Mouse (Mus musculus) MEL (cell line): Measurements from ENCODE around the gene Lcn2.

Experiments used
- CTCF ChIP-seq, 3 experiments: IDR thresholded peaks in 2 of 3; conservative IDR thresholded peaks in 1 of 3; 2 replicates each; pipeline ENCODE4 v1.5.1; 2011 to 2012; ENCODE audit warnings: low read length in 3 of 3, low read depth in 2 of 3, mild to moderate bottlenecking in 2 of 3, improper control_type of control experiment in 1 of 3, inconsistent platforms in 1 of 3, mixed read lengths in 1 of 3, moderate library complexity in 1 of 3; ENCODE audit not compliant: control insufficient read depth in 1 of 3, insufficient read depth in 1 of 3, poor library complexity in 1 of 3, severe bottlenecking in 1 of 3
- EP300 ChIP-seq, 2 experiments: IDR thresholded peaks; 2 replicates each; pipeline ENCODE4 v1.6.1; 2011; ENCODE audit warnings: improper control_type of control experiment in 2 of 2, low read length in 2 of 2, low read depth in 1 of 2, mild to moderate bottlenecking in 1 of 2
- GATA1 ChIP-seq: IDR thresholded peaks from 2 replicates; pipeline ENCODE4 v1.6.1; 2011; ENCODE audit warnings: low read depth, low read length, improper control_type of control experiment
- MAX ChIP-seq: IDR thresholded peaks from 2 replicates; pipeline ENCODE4 v1.6.1; 2011; ENCODE audit warnings: low read length, improper control_type of control experiment
- POLR2A ChIP-seq, 2 experiments: IDR thresholded peaks; 2 replicates each; pipeline ENCODE4 v1.6.1; 2011 to 2012; ENCODE audit warnings: low read length in 2 of 2, mild to moderate bottlenecking in 2 of 2, control low read depth in 1 of 2, improper control_type of control experiment in 1 of 2, low read depth in 1 of 2, moderate library complexity in 1 of 2; ENCODE audit not compliant: control insufficient read depth in 1 of 2, insufficient read depth in 1 of 2, poor library complexity in 1 of 2
- POLR2AphosphoS5 ChIP-seq: IDR thresholded peaks from 2 replicates; pipeline ENCODE4 v1.6.1; 2012; ENCODE audit warnings: low read depth, borderline replicate concordance, mild to moderate bottlenecking, inconsistent platforms, low read length, moderate library complexity, mixed read lengths
- USF1 ChIP-seq: IDR thresholded peaks from 2 replicates; pipeline ENCODE4 v1.6.1; 2014; ENCODE audit warnings: low read depth, mild to moderate bottlenecking, inconsistent platforms, low read length, improper control_type of control experiment, moderate library complexity
- ZC3H11A ChIP-seq: IDR thresholded peaks from 2 replicates; pipeline ENCODE4 v1.6.1; 2012; ENCODE audit warnings: low read depth, mild to moderate bottlenecking, inconsistent platforms, low read length, improper control_type of control experiment
- ZKSCAN1 ChIP-seq: IDR thresholded peaks from 2 replicates; pipeline ENCODE4 v1.6.1; 2012; ENCODE audit warnings: low read depth, mild to moderate bottlenecking, inconsistent platforms, low read length, improper control_type of control experiment, moderate library complexity
- ZMIZ1 ChIP-seq: IDR thresholded peaks from 2 replicates; pipeline ENCODE4 v1.6.1; 2012; ENCODE audit warnings: low read depth, mild to moderate bottlenecking, inconsistent platforms, low read length, improper control_type of control experiment, moderate library complexity

DNA sequence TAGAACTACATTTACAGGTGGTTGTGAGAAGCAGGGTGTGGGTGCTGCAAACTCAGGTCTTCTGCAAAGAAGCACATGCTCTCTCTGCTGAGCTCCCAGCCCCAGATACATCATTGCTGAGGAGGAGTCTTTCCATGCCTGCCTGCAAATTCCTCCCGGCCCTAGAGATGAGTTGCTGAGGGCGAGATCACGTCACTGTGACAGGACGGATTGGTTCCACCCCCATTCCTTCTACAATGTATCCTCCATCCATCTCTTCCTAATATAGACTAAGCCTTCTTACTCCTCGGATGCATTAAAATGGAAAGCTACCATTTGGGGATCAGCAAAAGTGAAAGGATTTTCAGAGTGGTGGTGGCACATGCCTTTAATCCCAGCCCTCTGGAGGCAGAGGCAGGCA, 37.5 kb upstream of the Lcn2 start:
- TF ChIP-seq EP300 (IDR thresholded peaks at IDR 0.05; ENCODE audit: low read depth in 1 of 2, low read length in 2 of 2): no peak
- no peak for TF ChIP-seq CTCF (IDR thresholded peaks at IDR 0.05 in 2 of 3, conservative IDR thresholded peaks at IDR 0.05 in 1 of 3; ENCODE audit: control insufficient read depth in 1 of 3, insufficient read depth in 1 of 3, low read depth in 2 of 3, low read length in 3 of 3, poor library complexity in 1 of 3, severe bottlenecking in 1 of 3)
- no peak for TF ChIP-seq POLR2AphosphoS5
- no peak for TF ChIP-seq GATA1
- no peak for TF ChIP-seq MAX
- no peak for TF ChIP-seq ZMIZ1
- no peak for TF ChIP-seq POLR2A (IDR thresholded peaks at IDR 0.05; ENCODE audit: control insufficient read depth in 1 of 2, insufficient read depth in 1 of 2, low read depth in 1 of 2, low read length in 2 of 2, poor library complexity in 1 of 2)
- TF ChIP-seq ZKSCAN1: no peak
- no peak for TF ChIP-seq USF1
- no peak for TF ChIP-seq ZC3H11A
